Mouse (Mus musculus): Measurements from ENCODE around the gene Klhl35. TPM values are rescaled to one million over a fixed set of nuclear protein-coding genes. Genes with fewer than 3 reads are reported as not detected.
A peak's percentile ranks its signal among the peaks of the same experiment; 100 is the strongest.

Gene Klhl35
- polyA plus RNA-seq, 1 experiment from 2014 or later: 0.63 TPM

DNA sequence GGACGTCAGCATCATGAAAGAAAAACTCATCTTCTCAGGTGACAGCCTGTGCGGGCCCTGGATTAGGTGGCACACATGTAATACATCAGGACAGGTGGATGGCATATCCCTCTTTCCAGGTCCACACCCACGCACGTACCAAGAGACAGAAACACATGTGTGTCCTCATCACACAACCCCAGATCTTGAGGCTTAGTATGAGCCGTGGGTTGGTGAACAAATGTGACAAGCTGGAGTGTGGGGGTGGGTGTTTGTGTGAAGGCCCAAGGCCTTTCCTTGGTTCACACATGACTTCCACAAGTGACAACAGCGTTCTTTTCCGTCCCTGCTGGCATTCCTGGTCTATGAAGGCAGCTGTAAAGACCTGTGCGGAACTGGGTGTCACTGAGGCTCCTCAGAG, 7.0 kb upstream of the Klhl35 start:
- H3K36me3 ChIP-seq: 0 out of 2 replicates have a peak, but pooled peaks cover 8% of the 10 kb centered on the region
- no peak overlapping the region for H3K27ac ChIP-seq
- DNase-seq (ENCODE audit: low spot score): no peak
- no peak overlapping the region for H3K4me3 ChIP-seq
- H3K9me3 ChIP-seq (replicated peaks): no peaks in the 10 kb centered on the region
- 87% methylated on average over 8 of the region's 8 CpGs for WGBS
- no peaks in the 10 kb centered on the region for H3K4me1 ChIP-seq
- H3K27me3 ChIP-seq (ENCODE audit: low read depth, poor library complexity, severe bottlenecking): no peaks in the 10 kb centered on the region

DNA sequence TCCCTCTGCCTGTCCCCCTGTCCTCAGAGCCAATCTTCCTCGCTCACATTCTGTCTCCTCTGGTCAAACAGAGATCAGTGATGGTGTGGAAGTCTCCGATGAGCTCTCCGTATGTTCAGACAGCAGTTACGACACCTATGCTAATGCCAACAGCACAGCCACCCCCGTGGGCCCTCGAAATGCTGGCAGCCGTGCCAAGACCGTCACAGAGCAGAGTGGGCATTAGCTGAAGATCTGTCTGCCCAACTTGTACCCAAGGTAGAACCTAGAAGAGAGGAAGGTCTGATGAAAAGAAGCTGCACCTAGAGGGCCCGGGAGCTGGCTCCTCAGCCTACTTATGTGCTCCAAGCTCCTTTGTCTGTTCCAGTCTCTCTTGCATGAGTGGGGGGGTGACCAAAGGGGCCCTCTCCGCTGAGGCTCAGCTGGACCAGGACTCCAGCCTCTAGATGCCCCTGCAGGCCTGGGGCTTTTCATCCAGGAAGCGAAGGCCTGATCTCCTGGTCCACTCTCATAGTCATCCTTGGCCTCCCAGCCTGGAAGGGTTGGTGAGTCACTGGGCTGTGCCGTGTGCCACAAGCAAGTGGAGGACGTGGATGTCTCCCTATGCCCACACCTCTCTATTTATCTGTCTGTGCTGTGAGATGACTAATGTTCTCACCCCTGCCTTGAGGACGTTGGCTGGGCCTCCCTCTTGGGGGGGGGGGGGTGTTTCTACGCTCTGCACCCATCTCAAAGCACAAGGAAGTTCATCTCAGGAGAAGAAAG, 5.7 kb upstream of the Klhl35 start:
- 0 out of 2 replicates have a peak, but pooled peaks cover 8% of the 10 kb centered on the region for H3K36me3 ChIP-seq
- no peaks in the 10 kb centered on the region for H3K27me3 ChIP-seq (ENCODE audit: low read depth, poor library complexity, severe bottlenecking)
- WGBS: 91% methylated on average over 15 of the region's 15 CpGs
- no peak overlapping the region for H3K4me3 ChIP-seq
- no peak for DNase-seq (ENCODE audit: low spot score)
- no peak overlapping the region for H3K27ac ChIP-seq
- no peaks in the 10 kb centered on the region for H3K4me1 ChIP-seq
- H3K9me3 ChIP-seq (replicated peaks): no peaks in the 10 kb centered on the region

DNA sequence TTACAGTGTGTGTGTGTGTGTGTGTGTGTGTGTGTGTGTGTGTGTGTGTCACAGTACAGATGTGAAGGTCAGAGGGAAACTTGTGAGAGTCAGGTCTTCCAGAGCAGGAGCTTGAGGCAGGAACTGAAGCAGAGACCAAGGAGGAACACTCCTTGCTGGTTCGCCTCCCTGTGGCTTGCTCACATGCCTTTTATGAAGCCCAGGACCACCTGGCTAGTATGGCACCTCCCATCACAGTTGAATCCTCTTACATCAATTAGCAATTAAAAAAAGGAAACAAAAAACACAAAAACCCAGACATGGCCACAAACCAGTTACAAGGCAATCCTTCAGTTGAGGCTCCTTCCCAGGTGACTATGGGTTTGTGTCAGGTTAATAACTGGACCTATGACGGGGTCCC, 2.7 kb upstream of the Klhl35 start:
- Histone ChIP-seq H3K4me3 (no peak overlapping the region), H3K27ac (no peak overlapping the region), H3K27me3 (ENCODE audit: low read depth, poor library complexity, severe bottlenecking) (peaks cover 19% of the 10 kb centered on the region), H3K36me3 (0 out of 2 replicates have a peak, but pooled peaks cover 8% of the 10 kb centered on the region), H3K9me3 (replicated peaks) (no peaks in the 10 kb centered on the region), H3K4me1 (peaks cover 14% of the 10 kb centered on the region)
- 75% methylated on average over 2 of the region's 2 CpGs for WGBS
- DNase-seq (ENCODE audit: low spot score): no peak

DNA sequence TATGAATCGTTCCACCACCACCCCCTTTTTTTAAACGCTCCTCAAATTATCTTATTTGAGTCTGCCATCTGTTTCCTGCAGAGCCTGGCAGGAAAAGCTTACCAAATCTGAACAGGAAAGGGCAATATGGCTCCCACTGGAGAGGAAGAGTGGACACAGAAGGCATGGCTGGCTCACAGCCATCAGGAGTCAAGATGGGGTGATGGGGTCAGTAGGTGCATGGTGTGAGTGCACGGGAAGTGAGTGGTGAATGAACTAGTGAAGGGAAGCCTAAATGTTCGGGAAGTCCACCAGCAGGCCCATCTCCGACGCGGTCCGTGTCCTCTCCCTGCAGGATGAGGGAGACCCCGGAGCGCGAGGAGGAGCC, 2.1 kb downstream of the Klhl35 start:
- Histone ChIP-seq H3K27ac (peak overlapping the region; percentile 90), H3K4me3 (peak overlapping the region; percentile 60), H3K4me1 (peaks cover 25% of the 10 kb centered on the region), H3K9me3 (replicated peaks) (no peaks in the 10 kb centered on the region), H3K27me3 (ENCODE audit: low read depth, poor library complexity, severe bottlenecking) (peaks cover 28% of the 10 kb centered on the region), H3K36me3 (peaks cover 16% of the 10 kb centered on the region)
- WGBS: 33% methylated on average over 8 of the region's 11 CpGs
- DNase-seq (ENCODE audit: low spot score): no peak

DNA sequence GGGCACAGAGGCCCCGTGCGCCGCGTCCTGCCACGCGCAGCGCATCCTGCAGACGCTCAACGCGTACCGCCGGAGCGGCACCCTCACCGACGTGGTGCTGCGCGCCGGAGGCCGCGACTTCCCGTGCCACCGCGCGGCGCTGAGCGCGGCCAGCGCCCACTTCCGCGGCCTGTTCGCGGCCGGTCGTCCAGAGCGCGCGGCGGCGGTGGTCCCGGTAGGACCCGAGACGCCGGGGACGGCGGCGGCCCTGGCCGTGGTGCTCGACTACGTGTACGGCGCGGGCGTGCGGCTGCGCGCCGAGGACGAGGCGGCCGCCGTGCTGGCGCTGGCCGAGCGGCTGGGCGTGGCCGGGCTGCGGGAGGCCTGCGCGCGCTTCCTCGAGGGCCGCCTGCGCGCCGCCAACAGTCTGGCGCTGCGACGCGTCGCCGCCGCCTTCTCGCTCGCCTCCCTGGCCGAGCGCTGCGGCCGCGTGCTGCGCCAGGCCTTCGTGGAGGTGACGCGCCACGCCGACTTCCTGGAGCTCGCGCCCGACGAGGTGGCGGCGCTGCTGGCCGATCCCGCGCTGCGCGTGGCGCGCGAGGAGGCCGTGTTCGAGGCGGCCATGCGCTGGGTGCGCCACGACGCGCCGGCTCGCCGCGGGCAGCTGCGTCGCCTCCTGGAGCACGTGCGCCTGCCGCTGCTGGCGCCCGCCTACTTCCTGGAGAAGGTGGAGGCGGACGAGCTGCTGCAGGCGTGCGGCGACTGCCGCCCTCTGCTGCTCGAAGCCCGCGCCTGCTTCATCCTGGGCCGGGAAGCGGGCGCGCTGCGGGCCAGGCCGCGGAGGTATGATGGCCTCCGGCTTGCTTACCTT, 2.7 kb downstream of the Klhl35 start:
- H3K27me3 ChIP-seq (ENCODE audit: low read depth, poor library complexity, severe bottlenecking): peaks cover 28% of the 10 kb centered on the region

DNA sequence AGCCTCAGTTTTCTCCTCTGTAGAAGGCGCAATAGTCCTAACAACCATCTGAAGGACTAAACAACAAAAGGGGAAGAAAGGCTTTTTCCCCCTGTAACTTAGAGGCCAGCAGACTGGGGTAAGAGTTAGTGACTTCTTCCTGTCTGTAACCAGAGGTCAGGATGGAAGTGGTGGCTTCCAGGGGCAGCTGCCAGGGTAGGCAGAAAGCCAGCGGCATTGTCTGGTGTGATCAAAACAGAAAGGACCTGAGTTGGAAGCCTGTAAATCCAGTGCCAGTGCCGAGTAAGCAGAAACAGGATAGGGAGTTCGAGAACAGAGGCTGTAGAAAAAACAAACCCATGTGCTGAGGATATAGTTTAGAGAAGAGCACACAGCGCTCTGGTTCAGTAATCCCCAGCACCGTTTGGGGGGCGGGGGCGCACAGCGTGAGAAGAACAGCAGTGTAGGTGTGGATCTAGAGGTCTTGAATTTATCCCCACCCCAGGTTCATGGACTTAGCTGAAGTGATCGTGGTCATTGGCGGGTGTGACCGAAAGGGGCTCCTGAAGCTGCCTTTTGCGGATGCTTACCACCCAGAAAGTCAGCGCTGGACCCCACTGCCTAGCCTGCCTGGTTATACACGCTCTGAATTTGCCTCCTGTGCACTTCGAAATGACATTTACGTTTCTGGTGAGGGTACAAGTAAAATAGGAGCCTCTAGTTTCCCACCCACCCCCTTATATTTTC, 4.0 kb downstream of the Klhl35 start:
- Histone ChIP-seq H3K4me1 (peaks cover 25% of the 10 kb centered on the region), H3K27me3 (ENCODE audit: low read depth, poor library complexity, severe bottlenecking) (peaks cover 28% of the 10 kb centered on the region), H3K27ac (no peak overlapping the region), H3K4me3 (no peak overlapping the region), H3K9me3 (replicated peaks) (no peaks in the 10 kb centered on the region), H3K36me3 (peaks cover 36% of the 10 kb centered on the region)
- WGBS: 86% methylated on average over 17 of the region's 17 CpGs
- no peak for DNase-seq (ENCODE audit: low spot score)

More for the DNA sequence above, 2.7 kb downstream of the Klhl35 start:
- WGBS: 4% methylated on average over 141 of the region's 145 CpGs
- Histone ChIP-seq H3K36me3 (peaks cover 23% of the 10 kb centered on the region), H3K27ac (peak overlapping the region; percentile 90), H3K4me1 (peaks cover 25% of the 10 kb centered on the region), H3K4me3 (peak overlapping the region; percentile 60), H3K9me3 (replicated peaks) (no peaks in the 10 kb centered on the region)
- DNase-seq (ENCODE audit: low spot score): peak; percentile 82

DNA sequence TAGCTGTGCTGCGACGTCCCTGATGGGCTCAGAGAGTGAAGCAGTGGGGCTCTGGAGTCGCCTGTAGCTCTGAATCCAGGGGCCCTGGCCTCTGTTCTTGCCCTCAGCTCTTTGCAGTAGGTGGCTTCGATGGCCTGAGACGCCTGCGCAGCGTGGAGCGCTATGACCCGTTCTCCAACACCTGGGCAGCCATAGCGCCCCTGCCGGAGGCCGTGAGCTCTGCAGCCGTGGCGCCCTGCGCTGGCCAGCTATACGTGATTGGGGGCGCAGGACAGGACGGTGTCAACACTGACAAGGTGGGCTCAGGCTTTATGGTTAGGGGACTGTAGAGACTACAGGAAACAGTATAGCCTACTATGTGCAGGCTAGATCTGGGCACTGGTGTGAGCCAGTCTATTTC, 5.8 kb downstream of the Klhl35 start:
- Histone ChIP-seq H3K9me3 (replicated peaks) (no peaks in the 10 kb centered on the region), H3K4me3 (no peak overlapping the region), H3K4me1 (peaks cover 18% of the 10 kb centered on the region), H3K27me3 (ENCODE audit: low read depth, poor library complexity, severe bottlenecking) (peaks cover 24% of the 10 kb centered on the region), H3K36me3 (peaks cover 53% of the 10 kb centered on the region), H3K27ac (no peak overlapping the region)
- WGBS: 55% methylated on average over 18 of the region's 18 CpGs
- DNase-seq (ENCODE audit: low spot score): no peak

DNA sequence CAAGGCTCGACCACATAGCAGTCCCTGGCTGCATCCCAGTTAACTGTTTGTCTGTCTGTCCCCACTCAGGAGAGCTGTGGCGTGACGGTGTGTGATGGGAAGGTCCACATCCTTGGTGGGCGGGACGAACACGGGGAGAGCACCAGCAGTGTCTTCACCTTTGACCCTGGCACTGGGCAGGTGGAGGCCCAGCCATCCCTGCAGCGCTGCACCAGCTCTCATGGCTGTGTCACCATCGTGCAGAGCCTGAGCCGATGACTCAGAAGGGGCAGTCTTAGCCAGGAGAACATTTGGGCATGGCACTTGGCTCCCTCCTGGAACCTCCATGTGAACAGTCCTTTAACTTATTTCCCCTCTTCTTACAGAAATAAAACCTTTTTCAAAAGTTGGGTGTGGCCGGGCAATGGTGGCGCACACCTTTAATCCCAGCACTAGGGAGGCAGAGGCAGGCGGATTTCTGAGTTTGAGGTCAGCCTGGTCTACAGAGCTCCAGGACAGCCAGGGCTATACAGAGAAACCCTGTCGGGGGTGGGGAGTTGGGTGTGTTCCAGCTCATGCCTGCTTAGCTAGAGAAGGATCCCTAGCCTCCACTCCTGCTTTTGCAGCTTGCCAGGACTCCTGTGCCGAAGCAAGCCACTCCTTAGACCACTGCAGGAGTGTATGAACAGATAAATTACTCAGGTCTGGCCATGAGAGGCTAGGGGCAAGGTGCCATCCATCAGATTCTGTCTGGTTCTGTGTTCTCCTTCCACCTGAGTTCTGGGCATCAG, 8.0 kb downstream of the Klhl35 start:
- no peak overlapping the region for H3K4me3 ChIP-seq
- DNase-seq (ENCODE audit: low spot score): no peak
- no peaks in the 10 kb centered on the region for H3K9me3 ChIP-seq (replicated peaks)
- no peak overlapping the region for H3K27ac ChIP-seq
- peaks cover 4% of the 10 kb centered on the region for H3K4me1 ChIP-seq
- H3K27me3 ChIP-seq (ENCODE audit: low read depth, poor library complexity, severe bottlenecking): peaks cover 6% of the 10 kb centered on the region; the same call in 1 of the 2 replicates
- 90% methylated on average over 14 of the region's 14 CpGs for WGBS
- H3K36me3 ChIP-seq: peaks cover 75% of the 10 kb centered on the region

DNA sequence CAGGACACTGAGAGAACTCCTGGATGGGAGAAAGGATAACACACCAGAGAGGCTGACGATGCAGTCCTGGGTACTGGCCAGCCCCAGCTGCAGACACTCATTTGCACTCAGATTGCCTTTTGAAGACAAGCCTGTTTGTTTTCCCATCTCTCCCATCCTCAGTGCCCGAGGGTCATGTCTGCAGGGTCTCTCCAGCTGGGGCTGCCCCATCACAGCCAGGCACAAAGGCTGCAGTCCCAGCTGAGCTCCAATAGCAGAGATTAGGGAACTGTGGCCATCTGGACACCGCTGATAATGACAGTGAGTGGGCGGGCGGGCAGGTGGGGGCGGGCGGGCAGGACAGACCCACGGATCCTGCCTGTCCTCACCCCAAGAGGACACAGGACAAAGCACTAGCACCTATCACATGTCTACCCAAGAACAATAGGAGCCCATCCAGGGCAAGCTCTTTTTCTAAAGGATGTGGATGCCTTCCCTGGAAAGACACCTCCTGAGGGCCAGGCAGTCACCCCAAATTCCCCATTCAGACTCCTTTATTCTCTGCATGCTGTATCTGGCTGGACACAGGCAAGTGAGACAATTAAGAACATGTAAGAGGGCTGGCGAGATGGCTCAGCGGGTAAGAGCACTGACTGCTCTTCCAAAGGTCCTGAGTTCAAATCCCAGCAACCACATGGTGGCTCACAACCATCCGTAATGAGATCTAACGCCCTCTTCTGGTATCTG, 9.2 kb downstream of the Klhl35 start:
- Histone ChIP-seq H3K36me3 (peaks cover 87% of the 10 kb centered on the region), H3K9me3 (replicated peaks) (no peaks in the 10 kb centered on the region), H3K4me1 (peaks cover 9% of the 10 kb centered on the region; the same call in 1 of the 2 replicates), H3K27ac (0 out of 2 replicates have a peak overlapping the region, but pooled peaks have one; percentile 36), H3K4me3 (no peak overlapping the region), H3K27me3 (ENCODE audit: low read depth, poor library complexity, severe bottlenecking) (no peaks in the 10 kb centered on the region; the same call in 1 of the 2 replicates)
- WGBS: 75% methylated on average over 12 of the region's 12 CpGs
- DNase-seq (ENCODE audit: low spot score): no peak

DNA sequence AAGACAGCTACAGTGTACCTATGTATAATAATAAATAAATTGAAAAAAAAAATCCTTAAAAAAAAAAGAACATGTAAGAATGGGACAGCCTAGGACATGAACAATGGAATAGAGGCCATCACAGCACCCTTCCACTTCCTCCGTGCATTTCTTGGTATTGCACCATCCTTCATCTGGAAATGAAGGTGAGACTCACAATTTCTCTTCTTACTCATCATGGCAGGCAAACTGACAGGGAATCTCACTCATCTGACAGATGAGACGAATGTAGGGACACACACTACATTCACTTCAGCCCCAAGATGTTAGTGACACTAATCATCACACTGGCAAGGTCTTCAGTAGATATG, 9.7 kb downstream of the Klhl35 start:
- H3K36me3 ChIP-seq: peaks cover 92% of the 10 kb centered on the region
- no peak overlapping the region for H3K27ac ChIP-seq
- 91% methylated on average over 2 of the region's 2 CpGs for WGBS
- peaks cover 14% of the 10 kb centered on the region; the same call in 1 of the 2 replicates for H3K4me1 ChIP-seq
- H3K4me3 ChIP-seq: no peak overlapping the region
- no peaks in the 10 kb centered on the region; the same call in 1 of the 2 replicates for H3K27me3 ChIP-seq (ENCODE audit: low read depth, poor library complexity, severe bottlenecking)
- H3K9me3 ChIP-seq (replicated peaks): no peaks in the 10 kb centered on the region
- no peak for DNase-seq (ENCODE audit: low spot score)

DNA sequence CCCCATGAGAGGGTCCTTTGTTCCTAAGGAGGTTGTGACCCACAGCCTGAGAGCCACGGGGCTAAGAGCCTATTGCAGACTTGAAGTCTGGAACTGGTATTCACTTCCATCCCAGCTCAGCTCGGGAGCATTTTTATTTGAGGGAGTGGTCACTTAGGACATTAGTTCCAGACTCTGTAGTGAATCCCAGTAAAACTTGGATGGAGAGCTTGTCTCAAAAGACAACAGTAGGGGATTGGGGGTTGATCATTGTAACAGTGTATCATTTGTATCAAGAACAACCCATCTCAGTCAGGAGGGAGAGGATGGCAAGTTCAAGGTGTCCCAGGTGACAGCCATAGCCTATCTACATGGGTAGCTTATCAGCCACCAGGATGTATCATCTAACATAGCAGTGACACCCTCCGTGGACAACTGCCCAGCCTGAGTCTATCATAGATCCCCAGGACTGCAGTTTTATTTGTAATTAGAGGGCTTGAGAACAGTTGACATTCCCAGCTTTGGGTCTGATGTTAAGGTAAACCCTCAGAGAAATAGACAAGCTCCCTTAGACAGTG, 10.8 kb downstream of the Klhl35 start:
- no peak overlapping the region for H3K27ac ChIP-seq
- H3K4me1 ChIP-seq: peaks cover 25% of the 10 kb centered on the region
- no peak for DNase-seq (ENCODE audit: low spot score)
- H3K36me3 ChIP-seq: peaks cover 99% of the 10 kb centered on the region
- no peaks in the 10 kb centered on the region for H3K9me3 ChIP-seq (replicated peaks)
- WGBS: 46% methylated on average over 3 of the region's 3 CpGs
- no peaks in the 10 kb centered on the region for H3K27me3 ChIP-seq (ENCODE audit: low read depth, poor library complexity, severe bottlenecking)
- H3K4me3 ChIP-seq: no peak overlapping the region

Data from limb, embryonic 10.5 days (tissue).